Mouse (Mus musculus) CD8-positive naive resting alpha-beta T cell, adult 2 months (primary cell): Measurements from ENCODE around the gene Gsn.
A peak's percentile ranks its signal among the peaks of the same experiment; 100 is the strongest.

Source experiments
- DNase-seq, 2 experiments: peaks; one replicate each; pipeline ENCODE4 v3.0.0; 2022; ENCODE audit warnings: low read depth in 2 of 2, low spot score in 2 of 2

The Gsn gene

DNA sequence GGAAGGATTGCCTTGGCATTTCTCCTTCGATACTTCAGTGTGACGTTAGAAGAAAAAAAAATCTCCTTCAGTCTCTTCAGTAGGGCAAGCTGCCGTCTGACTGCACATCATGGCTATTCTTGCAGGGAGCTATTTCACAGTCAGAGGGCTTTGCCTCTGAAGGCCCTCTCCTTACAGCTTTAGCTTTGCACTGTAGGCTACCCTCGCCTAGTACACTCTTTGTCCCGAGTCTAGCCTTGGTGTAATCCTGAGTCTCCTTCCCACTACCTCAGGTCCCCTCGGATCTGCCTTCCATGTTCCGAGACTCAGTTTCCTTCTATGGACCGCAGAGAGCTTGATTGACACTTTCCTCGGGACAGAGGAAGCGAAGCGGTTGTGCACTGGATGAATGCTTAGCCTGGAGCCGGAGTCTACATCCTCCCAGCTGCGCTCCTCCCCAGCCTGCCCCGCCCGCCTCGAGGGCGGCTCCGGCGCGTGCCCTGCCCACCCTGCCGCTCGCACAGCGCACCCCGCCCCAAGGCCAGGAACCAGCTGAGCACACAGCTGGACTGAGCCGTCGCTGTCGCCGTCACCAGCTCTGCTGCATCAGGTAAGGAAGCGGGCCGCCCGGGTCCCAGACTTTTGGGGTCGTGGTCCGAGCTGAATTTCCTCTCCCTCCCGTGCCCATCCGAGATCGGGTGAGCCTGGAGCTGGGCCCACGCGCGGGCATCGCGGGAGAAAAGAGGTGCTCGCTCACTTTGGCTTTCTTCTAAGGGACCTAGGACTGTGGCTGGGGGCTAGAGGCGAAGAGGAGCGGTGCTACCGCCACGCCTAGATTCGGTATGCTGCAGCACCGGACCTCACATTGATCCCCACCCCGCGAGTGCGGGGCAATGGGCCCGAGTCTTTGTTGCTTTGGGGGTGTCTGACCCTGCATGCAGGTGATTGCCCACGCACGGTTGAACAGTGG, at the start of gene Gsn:
Gene Gsn, plus strand, starts transcription at position 496 of the 949 bp plus-strand sequence.
- DNase-seq, result peak; percentile 68 to 78

DNA sequence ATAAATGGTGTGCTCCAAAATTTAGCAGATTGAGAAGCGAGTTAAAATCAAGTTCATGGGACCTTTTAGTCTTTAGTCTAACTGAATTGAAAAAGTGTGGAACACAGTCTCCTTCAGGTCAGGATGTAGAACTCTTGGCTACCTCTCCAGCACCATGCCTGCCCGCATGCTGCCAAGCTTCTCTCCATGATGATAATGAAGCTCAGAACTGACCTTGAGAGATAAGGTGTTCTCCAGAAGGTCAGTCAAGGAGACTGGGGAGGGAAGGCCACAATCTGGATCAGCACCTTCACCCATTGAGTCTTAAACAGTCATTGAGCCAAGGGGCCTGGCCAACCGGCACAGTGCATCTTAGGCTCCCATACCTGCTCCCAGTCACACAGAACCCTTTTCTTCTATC, 49.4 kb upstream of the Gsn start:
- DNase-seq, result no peak

DNA sequence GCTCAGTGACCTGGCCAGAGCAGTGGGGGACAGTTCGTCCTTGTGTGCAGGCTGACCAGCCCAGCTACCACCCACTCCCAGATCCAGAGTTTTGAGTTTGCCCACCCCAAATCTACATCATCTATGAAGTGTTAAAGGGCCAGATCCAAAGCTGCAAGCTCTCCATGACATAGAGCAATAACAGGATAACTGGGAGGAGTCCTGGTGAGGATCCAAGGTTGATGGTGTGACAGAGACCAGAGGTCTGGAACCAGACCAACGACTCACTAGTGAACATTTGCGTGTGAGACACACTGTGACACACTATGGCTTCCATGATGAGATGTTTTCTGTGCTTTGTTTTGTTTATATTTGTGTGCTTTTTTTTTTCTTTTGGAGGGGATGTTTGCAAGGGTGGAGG, 48.1 kb upstream of the Gsn start:
- no peak for DNase-seq

DNA sequence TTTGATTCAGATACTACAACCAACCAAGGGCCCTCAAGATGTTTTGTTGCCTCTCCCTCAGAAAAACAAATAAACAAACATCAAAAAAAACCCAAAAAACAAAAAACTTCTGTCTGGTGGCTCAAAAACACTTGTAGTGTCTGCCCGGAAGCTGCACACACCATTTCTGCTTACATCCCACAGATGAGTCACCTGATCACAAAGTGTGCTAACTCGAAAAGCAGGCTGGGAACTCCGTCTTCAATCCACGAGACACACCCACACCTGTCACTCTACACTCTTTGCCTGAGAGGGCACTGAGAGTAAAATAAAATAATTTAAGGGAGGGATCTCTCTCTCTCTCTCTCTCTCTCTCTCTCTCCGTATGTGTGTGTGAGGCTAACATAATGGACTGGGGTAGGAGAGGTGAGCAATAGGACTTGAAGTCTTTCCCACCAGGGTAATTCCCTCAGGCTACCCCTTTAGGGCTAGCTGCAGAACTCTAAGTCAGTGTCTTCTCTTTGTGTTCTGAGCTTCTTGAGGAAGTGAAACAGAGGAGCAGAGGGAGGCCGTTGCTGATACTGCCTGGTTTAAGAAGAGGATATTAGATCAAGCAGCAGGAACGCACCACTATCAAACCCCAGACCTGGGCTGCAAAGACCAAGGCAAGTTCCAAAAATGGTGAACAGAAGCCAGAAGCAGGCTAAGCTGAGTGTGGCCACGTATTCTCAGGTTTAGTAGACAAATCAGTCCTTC, 47.1 kb upstream of the Gsn start:
- peak in 1 of 2 experiments; percentile 15 for DNase-seq

DNA sequence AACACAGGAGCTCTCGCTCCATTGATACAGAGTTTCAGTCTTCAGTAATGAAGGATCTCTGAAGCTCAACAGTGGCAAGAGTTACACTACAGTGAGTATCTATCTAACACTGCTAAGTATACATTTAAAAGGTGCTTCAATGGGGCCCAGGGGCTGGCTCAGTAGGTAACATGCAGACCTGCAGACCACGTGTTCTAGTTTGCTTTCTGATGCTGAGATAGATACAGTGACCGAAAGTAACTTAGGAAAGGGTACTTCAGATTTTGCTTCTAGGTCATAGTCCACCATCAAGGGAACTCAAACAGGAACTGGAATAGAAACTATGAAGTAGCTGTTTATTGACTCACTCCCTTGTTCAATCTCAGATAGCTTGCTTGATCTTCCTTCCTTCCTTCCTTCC, 44.5 kb upstream of the Gsn start:
- no peak for DNase-seq

DNA sequence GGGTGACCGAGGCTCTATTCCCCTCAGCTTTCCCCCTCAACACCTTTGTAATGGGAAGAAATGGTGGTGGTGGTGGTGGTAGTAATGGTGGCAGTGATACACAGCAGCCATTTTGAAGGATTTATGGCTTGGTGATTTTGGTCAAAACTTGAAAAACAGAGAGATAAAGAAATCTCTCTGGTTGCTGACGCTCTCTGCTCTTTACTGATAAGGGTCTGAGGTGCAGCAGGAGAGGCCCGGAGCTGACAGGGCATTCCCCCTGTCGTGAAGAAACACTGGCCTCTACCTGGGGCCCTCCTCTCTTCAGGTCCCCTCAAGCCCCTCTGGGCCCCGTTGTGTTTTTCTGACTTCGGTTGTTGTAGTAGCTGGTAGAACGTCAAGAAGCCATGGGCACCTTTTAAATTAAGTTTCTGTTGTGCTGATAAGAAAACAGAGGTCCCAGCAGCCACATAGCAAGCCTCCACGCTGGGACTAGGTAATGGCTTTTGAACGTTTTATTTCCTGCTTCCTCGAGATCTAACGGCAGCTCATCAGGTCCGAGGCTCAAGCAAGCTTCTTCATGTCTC, 42.8 kb upstream of the Gsn start:
- no peak for DNase-seq

DNA sequence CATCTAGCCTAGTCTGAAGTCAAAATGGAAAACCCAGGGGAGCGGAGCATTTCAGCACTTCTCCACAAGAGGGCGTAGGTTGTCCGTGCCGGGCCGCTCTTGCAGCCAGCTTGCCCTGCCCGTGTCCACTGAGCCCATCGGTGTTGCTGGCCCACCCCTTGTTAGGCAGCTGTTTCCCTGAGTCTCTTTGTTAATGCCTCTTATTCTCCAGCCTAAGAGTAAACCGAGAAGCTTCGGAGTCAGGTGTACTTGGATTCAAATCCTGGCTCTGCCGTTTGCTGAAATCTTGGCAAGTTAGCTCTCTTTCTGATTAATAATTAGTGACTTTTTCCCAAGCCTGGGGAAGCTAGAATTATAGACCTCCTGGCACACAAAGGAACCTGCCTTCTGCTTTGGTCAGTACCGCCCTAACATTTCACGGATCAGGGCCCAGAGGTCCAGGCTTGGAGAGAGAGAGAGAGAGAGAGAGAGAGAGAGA, 41.3 kb upstream of the Gsn start:
- DNase-seq, result peak; percentile 75 to 80

DNA sequence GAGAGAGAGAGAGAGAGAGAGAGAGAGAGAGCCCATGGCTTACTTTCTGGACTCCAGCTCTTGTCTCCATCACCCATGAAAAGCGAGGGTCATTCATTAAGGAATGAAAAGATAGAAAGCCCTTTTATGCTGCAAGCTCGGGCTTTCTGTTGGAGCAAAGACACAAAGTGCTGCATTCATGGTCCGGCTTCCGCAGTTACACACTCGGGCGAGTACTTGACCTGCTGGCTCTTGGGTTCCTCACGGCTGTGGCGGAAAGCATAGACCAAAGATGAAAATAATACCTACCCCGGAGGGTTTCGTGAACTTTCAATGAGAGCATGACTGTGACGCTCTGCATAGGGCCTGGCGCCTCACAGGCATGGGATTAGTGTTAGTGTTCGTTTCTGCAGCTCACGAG, 40.8 kb upstream of the Gsn start:
- no peak for DNase-seq

DNA sequence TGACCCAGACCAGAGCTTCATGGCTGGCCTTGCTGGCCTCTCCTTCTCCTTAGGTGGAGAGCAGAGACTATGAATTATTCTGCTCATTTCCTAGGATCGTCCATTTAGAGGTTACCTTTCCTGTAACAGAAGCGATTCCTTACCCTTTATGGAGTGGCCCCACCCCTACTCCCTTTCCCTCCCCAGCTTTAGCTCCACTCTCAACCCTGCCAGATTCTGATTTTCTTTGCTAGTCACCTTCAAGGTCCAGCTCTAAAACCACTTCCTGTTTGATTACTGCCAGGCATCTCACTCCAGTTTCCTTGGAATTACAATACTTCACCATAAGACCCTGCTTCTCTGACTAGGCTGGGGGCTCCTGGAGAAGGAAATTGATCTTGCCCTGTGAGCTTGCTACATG, 39.5 kb upstream of the Gsn start:
- DNase-seq, result no peak

DNA sequence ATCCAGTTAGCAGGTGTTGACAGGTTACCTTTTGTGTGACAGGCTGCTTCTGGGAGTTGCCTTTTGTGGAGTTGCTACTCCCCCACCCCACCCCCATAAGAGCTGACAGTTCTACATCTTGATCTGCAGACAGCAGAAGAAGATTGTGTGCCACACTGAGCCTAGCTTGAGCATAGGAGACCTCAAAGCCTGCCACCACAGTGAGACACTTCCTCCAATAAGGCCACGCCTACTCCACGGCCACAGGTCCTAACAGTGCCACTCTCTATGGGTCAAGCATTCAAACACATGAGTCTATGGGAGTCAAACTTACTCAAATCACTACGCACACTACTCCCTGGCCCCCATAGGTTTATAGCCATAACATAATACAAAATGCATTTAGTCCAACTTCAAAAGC, 37.4 kb upstream of the Gsn start:
- DNase-seq, result no peak

DNA sequence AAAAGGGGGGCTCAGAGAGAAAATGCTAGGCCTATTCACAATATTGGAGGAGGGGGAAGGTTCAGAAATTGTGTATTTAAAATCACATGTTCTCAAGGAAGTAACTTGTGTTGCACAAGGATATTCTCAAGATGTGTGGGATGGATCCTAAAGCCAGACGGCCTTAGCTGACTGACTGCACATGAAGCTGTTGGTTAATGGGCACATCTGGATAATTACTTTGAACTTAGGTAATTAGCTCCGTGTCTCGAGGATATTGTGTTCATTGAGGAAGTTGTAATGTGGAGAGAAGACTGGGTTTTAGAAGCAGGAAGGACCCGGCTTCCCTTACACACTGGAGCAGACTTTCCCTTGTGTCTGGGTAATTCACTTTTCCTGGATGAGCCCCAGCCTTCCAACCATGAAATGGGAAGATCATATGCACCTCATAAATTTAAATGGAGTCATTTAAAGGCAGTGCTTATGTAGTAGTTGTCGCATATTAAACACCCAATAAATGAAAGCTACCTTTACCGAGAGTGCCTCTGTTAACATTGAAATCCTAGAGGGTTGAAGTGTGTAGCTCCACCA, 33.3 kb upstream of the Gsn start:
- no peak for DNase-seq

DNA sequence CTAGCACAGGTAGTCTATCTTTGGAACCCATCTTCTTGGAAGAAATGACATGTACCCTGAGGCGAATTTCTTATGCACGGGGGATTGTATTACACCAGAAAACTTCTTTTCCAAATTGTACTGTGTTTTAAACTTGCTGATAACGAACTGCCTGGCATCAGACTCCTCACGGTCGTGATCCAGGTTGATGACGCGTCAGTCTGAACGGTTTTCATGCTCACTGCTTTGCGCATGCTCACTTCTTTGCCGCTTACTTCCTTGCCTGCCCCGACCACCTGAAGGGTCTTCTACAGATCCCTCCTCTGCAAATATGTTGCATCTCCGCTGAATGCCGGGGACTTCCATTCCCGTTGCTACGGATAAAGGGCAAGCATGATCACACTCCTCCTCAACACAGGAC, 31.9 kb upstream of the Gsn start:
- DNase-seq, result no peak

DNA sequence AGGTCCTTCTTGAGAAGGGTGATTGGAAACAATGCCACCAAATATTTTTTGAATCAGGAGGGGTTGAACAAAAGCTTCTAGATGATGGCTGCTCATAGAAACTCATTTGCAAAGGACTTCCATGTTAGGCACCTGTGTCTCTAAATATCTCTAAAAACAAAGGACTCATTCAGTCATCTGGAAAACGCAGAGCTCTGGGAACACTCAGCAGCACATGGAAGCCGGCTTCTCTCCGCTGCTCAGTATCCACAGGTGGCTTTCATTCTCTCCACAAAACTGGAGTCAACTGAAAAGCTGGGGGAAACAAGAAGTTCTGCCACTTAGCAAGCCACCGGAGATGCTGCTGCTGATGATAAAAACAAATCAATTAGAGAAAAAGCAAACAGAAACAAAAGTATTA, 28.0 kb upstream of the Gsn start:
- no peak for DNase-seq

DNA sequence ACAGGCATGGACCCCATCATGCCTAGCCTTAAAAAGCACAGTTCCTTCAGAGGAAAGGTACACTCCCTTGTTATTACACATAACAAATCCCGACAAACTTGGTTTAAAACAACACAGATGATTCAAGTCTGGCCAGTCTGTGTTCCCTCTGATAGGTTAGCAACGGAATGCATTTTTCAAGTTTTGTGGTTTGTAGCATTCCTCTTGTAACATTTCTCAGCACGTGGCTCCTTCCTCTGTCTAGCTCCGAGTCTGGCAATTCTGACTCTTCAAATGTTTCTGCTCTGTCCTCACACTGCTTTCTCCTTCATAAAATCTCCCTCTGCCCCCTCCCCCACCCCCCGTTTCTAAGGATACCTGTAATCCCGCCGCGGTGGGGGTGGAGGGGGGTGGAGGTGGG, 26.0 kb upstream of the Gsn start:
- no peak for DNase-seq

DNA sequence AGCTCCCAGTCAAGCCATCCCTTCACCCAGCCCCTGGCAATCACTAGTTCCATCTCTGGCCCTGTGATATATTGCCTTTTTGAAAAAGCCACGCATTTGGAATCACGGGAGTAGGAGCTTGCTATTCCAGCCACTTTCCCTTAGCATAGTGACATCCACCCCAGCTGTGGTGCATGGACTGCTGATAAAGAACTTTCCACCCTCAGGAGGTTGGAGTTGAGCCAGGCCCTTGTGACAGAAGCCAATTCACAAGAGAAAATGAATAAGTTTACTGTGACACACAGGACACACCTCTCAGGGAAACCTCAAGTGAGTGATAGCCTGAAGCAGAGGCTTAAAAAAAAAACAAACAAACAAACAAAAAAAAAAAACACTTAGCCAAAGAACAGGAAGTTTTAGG, 24.3 kb upstream of the Gsn start:
- DNase-seq, result peak in 1 of 2 experiments; percentile 4

DNA sequence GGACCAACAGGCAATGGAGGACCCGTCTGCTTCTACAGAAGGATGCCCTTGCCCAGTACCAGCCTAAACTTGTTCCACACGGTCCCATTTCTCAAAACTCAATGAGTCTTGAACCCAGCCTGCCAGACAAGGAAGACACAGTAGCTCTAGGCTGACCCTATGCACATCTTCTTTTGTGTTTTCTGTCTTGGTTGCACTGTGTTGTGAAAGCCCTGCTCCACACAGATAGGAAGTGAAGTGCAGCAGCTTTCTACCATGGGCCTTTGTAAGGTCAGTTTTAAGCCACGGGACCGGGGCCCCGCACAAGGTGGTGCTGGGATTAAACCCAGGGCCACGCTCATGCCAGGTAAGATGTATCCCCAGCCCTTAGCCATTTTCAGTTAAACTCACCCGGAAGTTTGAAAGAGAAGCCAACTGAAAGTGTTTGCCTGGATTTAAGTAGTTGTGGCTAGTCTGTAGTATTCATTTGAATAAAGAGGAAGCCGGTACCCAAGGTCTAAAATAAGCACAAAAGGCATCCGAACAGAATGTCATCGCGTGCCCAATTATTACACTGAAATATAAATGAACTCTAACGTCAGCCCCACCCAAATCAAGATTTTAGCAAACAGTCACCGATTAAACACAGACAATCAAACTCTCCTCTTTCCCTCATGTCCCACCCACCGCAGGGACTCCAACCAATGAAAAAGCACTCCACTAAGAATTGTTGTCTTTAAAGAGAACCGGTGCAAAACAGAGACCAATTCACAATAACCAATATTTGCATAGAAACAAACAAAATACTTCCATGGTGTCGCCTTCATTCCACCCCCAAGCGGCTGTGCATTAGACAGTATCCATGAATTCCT, 23.4 kb upstream of the Gsn start:
- peak in 1 of 2 experiments; percentile 9 for DNase-seq

DNA sequence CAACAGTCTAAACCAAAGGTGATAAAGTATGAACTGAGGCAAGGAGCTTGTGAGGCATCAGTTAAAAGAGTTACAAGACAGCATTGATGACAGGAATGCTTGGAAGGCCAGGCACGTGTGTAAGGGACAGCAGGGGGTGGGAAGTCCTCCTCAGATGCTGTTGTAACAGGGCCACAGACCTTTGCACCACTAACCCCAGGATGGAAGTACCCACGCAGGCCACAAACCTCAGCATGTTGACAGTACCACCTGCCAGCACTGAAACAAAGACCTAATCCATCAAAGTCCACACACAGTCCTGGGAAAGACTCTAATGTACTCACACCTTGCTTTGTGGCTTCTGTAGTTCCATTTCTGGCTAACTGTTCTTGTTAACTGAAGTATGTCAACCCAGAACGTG, 22.3 kb upstream of the Gsn start:
- DNase-seq, result no peak

DNA sequence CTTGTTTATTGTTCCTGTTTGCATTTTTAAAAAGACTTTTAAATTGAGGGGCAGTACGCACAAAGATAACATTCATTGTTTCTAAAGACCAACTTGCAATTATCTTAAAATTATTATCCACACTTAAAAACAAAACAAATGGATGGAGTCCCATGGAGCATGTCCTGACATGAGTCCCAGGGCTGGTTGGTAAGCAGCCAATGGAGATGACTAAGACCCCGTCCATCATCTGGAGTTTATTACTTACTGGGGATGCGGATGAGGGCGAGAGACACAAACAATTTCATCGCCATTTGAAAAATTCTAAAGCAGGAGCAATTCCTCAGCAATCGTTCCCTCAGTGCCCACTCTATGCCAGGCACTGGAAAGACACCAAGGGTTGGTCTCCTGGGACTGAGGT, 21.2 kb upstream of the Gsn start:
- DNase-seq, result no peak

DNA sequence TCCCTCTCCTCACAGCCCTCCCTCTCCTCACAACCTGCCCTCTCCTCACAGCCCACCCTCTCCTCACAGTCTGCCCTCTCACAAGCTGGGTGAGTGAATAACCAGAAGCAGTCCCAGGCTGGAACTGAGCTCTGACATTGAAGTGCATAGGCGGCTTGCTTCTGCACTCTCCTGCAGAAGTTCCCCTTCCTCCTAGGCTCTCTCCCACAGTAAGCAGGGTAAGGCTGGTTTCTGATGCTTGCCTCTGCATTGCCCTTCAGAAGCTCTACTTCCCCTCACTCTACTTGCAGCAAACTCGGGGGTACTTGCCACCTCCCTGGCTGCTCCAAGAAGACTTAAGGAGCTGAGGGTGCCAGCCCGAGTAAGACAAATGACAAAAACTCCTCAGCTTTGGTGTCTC, 11.9 kb upstream of the Gsn start:
- no peak for DNase-seq

DNA sequence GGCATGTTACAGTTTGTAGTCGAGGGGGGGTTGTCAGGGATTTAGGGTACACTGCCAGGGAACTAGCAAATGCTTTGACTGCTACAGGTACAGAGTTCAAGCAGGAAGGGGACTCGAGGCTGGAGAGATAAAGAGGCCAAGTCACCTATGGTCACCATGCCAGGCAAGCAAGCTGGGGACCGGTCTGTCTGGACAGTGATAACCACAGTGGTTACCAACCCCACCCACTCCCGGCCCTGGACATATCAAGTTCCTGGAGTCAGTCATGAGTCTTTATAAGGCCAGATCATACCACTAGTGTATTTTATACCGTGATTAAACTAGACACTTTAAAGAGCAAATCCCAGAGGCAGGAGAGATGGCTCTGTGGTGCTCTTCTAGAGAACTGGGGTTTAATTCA, 8.4 kb upstream of the Gsn start:
- DNase-seq, result no peak

DNA sequence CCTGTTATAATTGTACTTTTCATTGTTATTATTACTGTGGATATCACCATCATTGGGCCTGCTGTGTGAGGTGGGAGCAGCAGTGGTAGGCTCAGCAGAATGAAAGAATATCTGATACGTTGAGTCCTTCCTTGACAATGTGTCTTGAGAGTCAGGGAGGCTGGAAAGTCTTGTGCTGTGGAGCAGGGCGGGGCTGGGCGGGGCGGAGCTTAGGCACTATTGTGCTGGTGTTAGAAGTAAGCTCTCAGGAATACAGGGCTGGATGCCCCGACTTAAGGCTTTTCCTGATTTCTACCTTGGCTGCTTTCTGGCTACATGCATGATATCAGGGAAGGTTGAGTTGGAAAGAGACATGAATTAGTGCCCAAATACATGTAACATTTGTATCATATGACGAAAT, 3.4 kb upstream of the Gsn start:
- DNase-seq, result no peak
